Mouse (Mus musculus) lung, adult 2 months (tissue): ENCODE measurements around the gene Angptl2.

Source experiments
- CTCF ChIP-seq: fragments of 200-500 bp; IDR thresholded peaks from 2 replicates; pipeline ENCODE4 v1.5.1; 2011; ENCODE audit warnings: mild to moderate bottlenecking, low read length, control low read depth; ENCODE audit not compliant: insufficient read depth
- POLR2A ChIP-seq: fragments of 200-500 bp; IDR thresholded peaks from 2 replicates; pipeline ENCODE4 v1.6.1; 2011; ENCODE audit warnings: low read depth, mild to moderate bottlenecking, control low read depth, low read length, borderline replicate concordance; ENCODE audit errors: extremely low read depth

- TF ChIP-seq CTCF (no peak), POLR2A (no peak)
Measured at GRCm38 (mm10) chr2:33210841-33211240, 5.0 kb upstream of the Angptl2 start.
